ENCODE assay signal across 8 mouse cellular contexts in genomic region chr15:88861772-88862622, GRCm38 (mm10). TPM values are rescaled to one million over a fixed set of nuclear protein-coding genes. Genes with fewer than 3 reads are reported as not detected.
A peak's percentile ranks its signal among the peaks of the same experiment; 100 is the strongest.
DNase-seq lines count a peak whose midpoint lies in the region; ATAC-seq lines count a peak whose summit lies in the region.

Gene Pim3 (plus strand): TSS chr15:88862186.

- under 1% methylated on average over 107 of the region's 107 CpGs for WGBS in hindbrain, embryonic 13.5 days

- H3K9ac ChIP-seq in hindbrain, embryonic 13.5 days = peak within 1 kb of the TSS; percentile 94

- H3K27ac ChIP-seq in hindbrain, embryonic 13.5 days = peak within 1 kb of the TSS; percentile 98

- H3K36me3 ChIP-seq in hindbrain, embryonic 13.5 days = peaks cover 27% of the 10 kb centered on the region

- ATAC-seq in hindbrain, embryonic 13.5 days (ENCODE audit: low FRiP score) = peak; percentile 84

- H3K4me2 ChIP-seq in hindbrain, embryonic 13.5 days = peak within 1 kb of the TSS; percentile 88

- peak within 1 kb of the TSS; percentile 93 for H3K4me3 ChIP-seq in hindbrain, embryonic 13.5 days

- no peaks in the 10 kb centered on the region for H3K27me3 ChIP-seq in hindbrain, embryonic 13.5 days

- H3K4me1 ChIP-seq in hindbrain, embryonic 13.5 days (replicated peaks) = peaks cover 30% of the 10 kb centered on the region

- peak; percentile 98 for DNase-seq in NIH3T3 (ENCODE audit: low read depth)
- peak; percentile 98 for DNase-seq in cerebellum, postnatal 10 days
- peak; percentile 96 to 97 for DNase-seq in frontal cortex, postnatal 14 days (ENCODE audit: low spot score in 2 of 2)
- peak; percentile 89 to 97 for DNase-seq in layer of hippocampus, postnatal 25 days (ENCODE audit: extremely low spot score in 1 of 2, low spot score in 1 of 2)
- DNase-seq in lung, postnatal 25 days (ENCODE audit: low spot score) = peak; percentile 97
- DNase-seq in retina, embryonic 14.5 days (ENCODE audit: low spot score) = peak; percentile 97
- DNase-seq in thymus, postnatal 4 days = peak; percentile 97

- H3K9me3 ChIP-seq in hindbrain, embryonic 13.5 days = no peaks in the 10 kb centered on the region

RNA-seq across cellular contexts. Expression of gene Pim3, which starts in this region (rescaled TPM):
- polyA plus RNA-seq in hindbrain, embryonic 13.5 days (2015; fragmentation: Nextera tagmentation; extraction: Ambion mirVana) = 45.6 and 47.2 TPM in 2 replicates
- total RNA-seq in layer of hippocampus, postnatal 25 days (2021) = 10 to 100 TPM; 30.3 to 38.9 TPM

Comparison
In these comparisons a context has a peak if more than half of its experiments do, and no peak if none do; other contexts are left out.
1. Peak in every context shown above with its lines: DNase-seq, ATAC-seq, H3K4me3 ChIP-seq and H3K27ac ChIP-seq.